Mouse (Mus musculus): ENCODE results near the gene Usp3. TPM values are rescaled to one million over a fixed set of nuclear protein-coding genes. Genes with fewer than 3 reads are reported as not detected.
A peak's percentile ranks its signal among the peaks of the same experiment; 100 is the strongest.

Gene Usp3
- total RNA-seq, 2 experiments from 2014 or later = 68.1 to 97.6 TPM

GRCm38 (mm10) chr9:66604349-66605206 is 11.6 kb upstream of the Usp3 start:
- ATAC-seq (ENCODE audit: poor library complexity, severe bottlenecking) = no peak

GRCm38 (mm10) chr9:66603907-66604306 is 11.0 kb upstream of the Usp3 start:
- no peak for ATAC-seq (ENCODE audit: poor library complexity, severe bottlenecking)

DNA sequence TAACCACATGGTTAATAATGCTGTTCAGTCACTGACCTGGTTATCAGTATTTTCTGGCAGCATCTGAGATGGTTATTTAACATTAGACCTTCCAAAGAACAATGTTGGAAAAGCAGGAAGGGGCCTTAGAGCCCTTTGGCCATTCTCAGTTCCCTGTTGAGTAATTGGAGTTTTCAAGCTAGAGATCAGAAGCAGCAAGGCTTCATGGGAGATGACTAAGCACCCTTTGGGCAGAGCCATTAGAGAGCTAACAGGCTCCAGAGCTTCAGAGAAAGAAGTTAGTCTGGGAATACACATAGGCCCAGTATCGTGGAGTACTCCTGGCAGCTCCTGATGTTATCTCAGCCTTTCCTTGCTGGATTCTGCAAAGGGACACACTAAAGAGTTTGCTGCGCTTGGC is 8.1 kb upstream of the Usp3 start:
- ATAC-seq (ENCODE audit: poor library complexity, severe bottlenecking) = peak; percentile 53; the same call in 1 of the 2 replicates

- no peak for ATAC-seq (ENCODE audit: poor library complexity, severe bottlenecking)
These were observed 7.6 kb upstream of the Usp3 start for GRCm38 (mm10) chr9:66600551-66600950.

GRCm38 (mm10) chr9:66599577-66599976 is 6.6 kb upstream of the Usp3 start:
- peak; percentile 98 for ATAC-seq (ENCODE audit: poor library complexity, severe bottlenecking)

- ATAC-seq (ENCODE audit: poor library complexity, severe bottlenecking) = no peak
These were observed 5.7 kb upstream of the Usp3 start for GRCm38 (mm10) chr9:66598636-66599035.

GRCm38 (mm10) chr9:66597480-66598215 is 4.7 kb upstream of the Usp3 start:
- ATAC-seq (ENCODE audit: poor library complexity, severe bottlenecking) = no peak

- ATAC-seq (ENCODE audit: poor library complexity, severe bottlenecking) = no peak
These were observed 4.1 kb upstream of the Usp3 start for GRCm38 (mm10) chr9:66597076-66597475.

GRCm38 (mm10) chr9:66595722-66596675 is 3.1 kb upstream of the Usp3 start:
- no peak for ATAC-seq (ENCODE audit: poor library complexity, severe bottlenecking)

GRCm38 (mm10) chr9:66594061-66594460 is 1.1 kb upstream of the Usp3 start:
- peak; percentile 21 for ATAC-seq (ENCODE audit: poor library complexity, severe bottlenecking)

GRCm38 (mm10) chr9:66593613-66593969 is 649 bp upstream of the Usp3 start:
- no peak for ATAC-seq (ENCODE audit: poor library complexity, severe bottlenecking)

GRCm38 (mm10) chr9:66591851-66592645 is 894 bp downstream of the Usp3 start:
- no peak for ATAC-seq (ENCODE audit: poor library complexity, severe bottlenecking)

- ATAC-seq (ENCODE audit: poor library complexity, severe bottlenecking) = no peak
These were observed 2.9 kb downstream of the Usp3 start for GRCm38 (mm10) chr9:66590051-66590450.

DNA sequence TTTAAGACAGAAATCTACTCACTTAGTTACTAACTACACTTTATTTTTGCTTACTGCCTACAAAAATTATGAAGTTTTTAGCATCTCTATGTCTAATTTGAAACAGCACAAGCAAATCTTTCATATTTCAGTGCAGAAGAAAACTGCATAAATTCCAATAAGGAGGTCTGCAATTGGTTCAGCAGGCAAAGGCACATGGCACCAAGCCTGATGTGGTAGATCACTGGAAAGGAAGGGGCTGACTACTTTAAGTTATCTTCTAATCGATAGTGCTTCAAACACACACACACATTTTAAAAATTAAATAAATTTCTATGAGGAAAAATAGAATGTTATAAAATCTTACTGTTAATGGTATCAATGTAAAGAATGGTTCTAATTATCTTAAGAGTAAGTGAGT is 5.9 kb downstream of the Usp3 start:
- ATAC-seq (ENCODE audit: poor library complexity, severe bottlenecking) = no peak

DNA sequence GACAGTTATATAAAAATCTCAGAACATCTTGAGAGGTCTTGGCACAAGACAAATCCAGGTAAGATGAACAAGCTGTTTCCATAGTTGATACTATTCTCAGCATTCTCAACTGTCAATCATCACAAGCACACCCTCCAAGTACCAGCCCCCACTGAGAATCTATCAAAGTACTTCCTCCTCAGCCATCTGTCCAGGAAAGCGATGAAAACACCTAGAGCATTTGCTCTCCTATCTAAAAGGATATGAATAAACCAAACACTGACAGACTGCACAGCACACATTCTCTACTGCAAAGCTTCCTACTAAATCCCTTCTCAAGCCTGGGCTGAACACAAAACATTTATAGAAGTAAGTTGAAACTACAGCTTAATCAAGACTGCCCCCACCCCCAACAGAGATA is 6.4 kb downstream of the Usp3 start:
- ATAC-seq (ENCODE audit: poor library complexity, severe bottlenecking) = no peak

- ATAC-seq (ENCODE audit: poor library complexity, severe bottlenecking) = no peak
These were observed 7.8 kb downstream of the Usp3 start for GRCm38 (mm10) chr9:66585191-66585590.

- no peak for ATAC-seq (ENCODE audit: poor library complexity, severe bottlenecking)
These were observed 8.8 kb downstream of the Usp3 start for GRCm38 (mm10) chr9:66584176-66584575.

GRCm38 (mm10) chr9:66583244-66583643 is 9.7 kb downstream of the Usp3 start:
- no peak for ATAC-seq (ENCODE audit: poor library complexity, severe bottlenecking)

DNA sequence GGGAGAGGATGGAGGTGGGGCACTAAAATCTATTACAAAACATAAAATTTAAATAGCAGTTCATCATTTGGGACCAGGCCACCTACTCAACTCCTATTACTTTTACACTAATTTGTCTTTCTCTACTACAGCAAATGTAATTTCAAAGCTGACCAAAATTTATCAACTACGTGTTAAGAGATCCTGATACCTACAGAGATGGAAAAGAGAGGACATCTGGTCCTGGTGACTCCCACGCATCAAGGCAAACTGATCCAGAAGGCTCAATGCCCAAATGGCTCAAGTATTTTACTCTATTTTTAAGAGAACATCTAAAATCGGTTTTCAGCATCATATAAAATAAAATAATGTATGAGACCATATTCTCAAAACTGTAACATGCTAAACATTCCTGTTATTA is 11.2 kb downstream of the Usp3 start:
- ATAC-seq (ENCODE audit: poor library complexity, severe bottlenecking) = no peak

GRCm38 (mm10) chr9:66580722-66581121 is 12.2 kb downstream of the Usp3 start:
- no peak for ATAC-seq (ENCODE audit: poor library complexity, severe bottlenecking)
